ENCODE assay signal across 8 mouse cellular contexts in genomic region chr5:123140694-123141554, GRCm38 (mm10). TPM values are rescaled to one million over a fixed set of nuclear protein-coding genes. Genes with fewer than 3 reads are reported as not detected.
DNase-seq lines count a peak whose midpoint lies in the region; ATAC-seq and TF ChIP-seq lines count a peak whose summit lies in the region.

No protein-coding gene starts in this region.

- no peaks in the 10 kb centered on the region for H3K9me3 ChIP-seq in E14TG2a.4 (ENCODE audit: low read length)
- H3K9me3 ChIP-seq in forebrain, embryonic 11.5 days (ENCODE audit: control insufficient read depth, low read length), result no peaks in the 10 kb centered on the region
- H3K9me3 ChIP-seq in heart, embryonic 16.5 days (replicated peaks; ENCODE audit: control insufficient read depth, low read length), result no peaks in the 10 kb centered on the region
- no peaks in the 10 kb centered on the region for H3K9me3 ChIP-seq in liver, embryonic 13.5 days (replicated peaks)
- H3K9me3 ChIP-seq in stomach, embryonic 14.5 days (ENCODE audit: control insufficient read depth, low read depth, low read length), result no peaks in the 10 kb centered on the region

- peaks cover 26% of the 10 kb centered on the region for H3K36me3 ChIP-seq in E14TG2a.4 (ENCODE audit: insufficient read depth, low read length)
- H3K36me3 ChIP-seq in forebrain, embryonic 11.5 days (ENCODE audit: control insufficient read depth, insufficient read depth, low read length), result no peaks in the 10 kb centered on the region
- no peaks in the 10 kb centered on the region for H3K36me3 ChIP-seq in heart, embryonic 16.5 days (ENCODE audit: control insufficient read depth, insufficient read depth)
- H3K36me3 ChIP-seq in liver, embryonic 13.5 days, result peaks cover 26% of the 10 kb centered on the region
- peaks cover 6% of the 10 kb centered on the region; the same call in 1 of the 2 replicates for H3K36me3 ChIP-seq in stomach, embryonic 14.5 days (ENCODE audit: control insufficient read depth, insufficient read depth, low read length)

- TF ChIP-seq CTCF in E14TG2a.4 (conservative IDR thresholded peaks at IDR 0.05; ENCODE audit: low read length), result no peak

- peak overlapping the region; percentile 100 for H3K27ac ChIP-seq in forebrain, embryonic 11.5 days (ENCODE audit: low read depth, low read length)
- peak overlapping the region; percentile 100 for H3K27ac ChIP-seq in heart, embryonic 16.5 days (ENCODE audit: low read length)
- peak overlapping the region; percentile 100 for H3K27ac ChIP-seq in liver, embryonic 13.5 days
- H3K27ac ChIP-seq in stomach, embryonic 14.5 days (ENCODE audit: low read length), result peak overlapping the region; percentile 100

- peak overlapping the region; percentile 91 for H3K4me2 ChIP-seq in forebrain, embryonic 11.5 days (ENCODE audit: low read depth, low read length, severe bottlenecking)
- H3K4me2 ChIP-seq in heart, embryonic 16.5 days (ENCODE audit: low read depth, low read length), result peak overlapping the region; percentile 97
- H3K4me2 ChIP-seq in liver, embryonic 13.5 days, result peak overlapping the region; percentile 100
- peak overlapping the region; percentile 100 for H3K4me2 ChIP-seq in stomach, embryonic 14.5 days (replicated peaks; ENCODE audit: low read depth, low read length)

- DNase-seq in c-Kit-positive CD71-positive TER-119-negative erythroid progenitor cells, embryonic 14.5 days (ENCODE audit: low read depth), result peak; percentile 89
- DNase-seq in forebrain, embryonic 11.5 days (ENCODE audit: low spot score), result peak; percentile 94
- DNase-seq in kidney, postnatal 25 days, result peak; percentile 95 to 96
- peak; percentile 90 for DNase-seq in liver, embryonic 13.5 days
- peak; percentile 87 to 88 for DNase-seq in natural killer cell, adult 2 months (ENCODE audit: low spot score in 2 of 2)

- H3K4me3 ChIP-seq in E14TG2a.4 (replicated peaks; ENCODE audit: low read length), result peak overlapping the region; percentile 82
- peak overlapping the region; percentile 93 for H3K4me3 ChIP-seq in forebrain, embryonic 11.5 days (ENCODE audit: low read depth, low read length)
- peak overlapping the region; percentile 78 for H3K4me3 ChIP-seq in heart, embryonic 16.5 days (ENCODE audit: low read length)
- H3K4me3 ChIP-seq in liver, embryonic 13.5 days (replicated peaks), result peak overlapping the region; percentile 96
- H3K4me3 ChIP-seq in stomach, embryonic 14.5 days (ENCODE audit: low read depth, low read length), result peak overlapping the region; percentile 84

- H3K9ac ChIP-seq in forebrain, embryonic 11.5 days (ENCODE audit: low read length), result peak overlapping the region; percentile 99
- H3K9ac ChIP-seq in heart, embryonic 16.5 days (ENCODE audit: low read length), result peak overlapping the region; percentile 97
- peak overlapping the region; percentile 100 for H3K9ac ChIP-seq in liver, embryonic 13.5 days
- peak overlapping the region; percentile 98 for H3K9ac ChIP-seq in stomach, embryonic 14.5 days (replicated peaks; ENCODE audit: low read depth, low read length)

- under 1% methylated on average over 31 of the region's 31 CpGs for WGBS in forebrain, embryonic 11.5 days
- under 1% methylated on average over 31 of the region's 31 CpGs for WGBS in heart, embryonic 16.5 days
- under 1% methylated on average over 31 of the region's 31 CpGs for WGBS in liver, embryonic 13.5 days (ENCODE audit: insufficient replicate concordance)
- under 1% methylated on average over 31 of the region's 31 CpGs for WGBS in stomach, embryonic 14.5 days

- H3K4me1 ChIP-seq in E14TG2a.4 (replicated peaks; ENCODE audit: low read depth, low read length), result peaks cover 52% of the 10 kb centered on the region
- peaks cover 34% of the 10 kb centered on the region for H3K4me1 ChIP-seq in forebrain, embryonic 11.5 days (replicated peaks; ENCODE audit: control insufficient read depth, insufficient read depth, low read length)
- H3K4me1 ChIP-seq in heart, embryonic 16.5 days (ENCODE audit: control insufficient read depth, insufficient read depth, low read length), result peaks cover 47% of the 10 kb centered on the region
- H3K4me1 ChIP-seq in liver, embryonic 13.5 days (replicated peaks), result peaks cover 69% of the 10 kb centered on the region
- peaks cover 40% of the 10 kb centered on the region for H3K4me1 ChIP-seq in stomach, embryonic 14.5 days (ENCODE audit: control insufficient read depth, insufficient read depth, low read length)

- ATAC-seq in forebrain, embryonic 11.5 days (replicated peaks; ENCODE audit: low FRiP score), result peak; percentile 57
- peak; percentile 38 for ATAC-seq in heart, embryonic 16.5 days (replicated peaks; ENCODE audit: extremely low read depth, insufficient read depth, low FRiP score)
- peak; percentile 47 for ATAC-seq in liver, embryonic 13.5 days (ENCODE audit: low read depth)
- ATAC-seq in stomach, embryonic 14.5 days (ENCODE audit: insufficient number of reproducible peaks, insufficient read depth, low FRiP score, low read depth), result peak; percentile 42; the same call in 1 of the 2 replicates

- peaks cover 7% of the 10 kb centered on the region for H3K27me3 ChIP-seq in E14TG2a.4 (ENCODE audit: insufficient read depth, low read length)
- H3K27me3 ChIP-seq in forebrain, embryonic 11.5 days (ENCODE audit: control insufficient read depth, insufficient read depth, low read length), result no peaks in the 10 kb centered on the region
- H3K27me3 ChIP-seq in heart, embryonic 16.5 days (ENCODE audit: control insufficient read depth, insufficient read depth, low read length), result no peaks in the 10 kb centered on the region
- H3K27me3 ChIP-seq in liver, embryonic 13.5 days, result no peaks in the 10 kb centered on the region
- no peaks in the 10 kb centered on the region for H3K27me3 ChIP-seq in stomach, embryonic 14.5 days (ENCODE audit: control insufficient read depth, insufficient read depth, low read length)

RNA-seq across cellular contexts. Expression of gene Setd1b, which starts 1.1 kb away (rescaled TPM):
- 13.9 and 15.0 TPM in 2 replicates for polyA plus RNA-seq in forebrain, embryonic 11.5 days (2014; fragmentation: Nextera tagmentation; extraction: Ambion mirVana)
- polyA plus RNA-seq in heart, embryonic 16.5 days (2015; fragmentation: Nextera tagmentation; extraction: Ambion mirVana), result 6.0 and 6.5 TPM in 2 replicates
- polyA plus RNA-seq in liver, embryonic 13.5 days (2015; fragmentation: Nextera tagmentation; extraction: Ambion mirVana), result 3.4 and 3.8 TPM in 2 replicates
- polyA plus RNA-seq in stomach, embryonic 14.5 days (2014; fragmentation: Nextera tagmentation; extraction: Ambion mirVana), result 12.9 and 14.3 TPM in 2 replicates

RNA-seq across cellular contexts. Expression of gene Rhof, which starts 8.4 kb away (rescaled TPM):
- 1.2 and 1.9 TPM in 2 replicates for polyA plus RNA-seq in forebrain, embryonic 11.5 days (2014; fragmentation: Nextera tagmentation; extraction: Ambion mirVana)
- 2.2 and 2.4 TPM in 2 replicates for polyA plus RNA-seq in heart, embryonic 16.5 days (2015; fragmentation: Nextera tagmentation; extraction: Ambion mirVana)
- 2.5 and 3.4 TPM in 2 replicates for polyA plus RNA-seq in liver, embryonic 13.5 days (2015; fragmentation: Nextera tagmentation; extraction: Ambion mirVana)
- 2.0 and 2.3 TPM in 2 replicates for polyA plus RNA-seq in stomach, embryonic 14.5 days (2014; fragmentation: Nextera tagmentation; extraction: Ambion mirVana)

RNA-seq across cellular contexts. Expression of gene Psmd9, which starts 28.3 kb away (rescaled TPM):
- 68.5 and 77.8 TPM in 2 replicates for polyA plus RNA-seq in forebrain, embryonic 11.5 days (2014; fragmentation: Nextera tagmentation; extraction: Ambion mirVana)
- 60.0 and 63.8 TPM in 2 replicates for polyA plus RNA-seq in heart, embryonic 16.5 days (2015; fragmentation: Nextera tagmentation; extraction: Ambion mirVana)
- 76.0 and 76.3 TPM in 2 replicates for polyA plus RNA-seq in liver, embryonic 13.5 days (2015; fragmentation: Nextera tagmentation; extraction: Ambion mirVana)
- polyA plus RNA-seq in stomach, embryonic 14.5 days (2014; fragmentation: Nextera tagmentation; extraction: Ambion mirVana), result 72.8 and 82.3 TPM in 2 replicates

RNA-seq across cellular contexts. Expression of gene Hpd, which starts 41.6 kb away (rescaled TPM):
- not detected in 2 replicates for polyA plus RNA-seq in forebrain, embryonic 11.5 days (2014; fragmentation: Nextera tagmentation; extraction: Ambion mirVana)
- 0.20 and 0.46 TPM in 2 replicates for polyA plus RNA-seq in heart, embryonic 16.5 days (2015; fragmentation: Nextera tagmentation; extraction: Ambion mirVana)
- polyA plus RNA-seq in liver, embryonic 13.5 days (2015; fragmentation: Nextera tagmentation; extraction: Ambion mirVana), result 12.4 and 15.2 TPM in 2 replicates
- 0.36 TPM in 1 of 2 replicates, not detected in the other for polyA plus RNA-seq in stomach, embryonic 14.5 days (2014; fragmentation: Nextera tagmentation; extraction: Ambion mirVana)

Comparison
In these comparisons a context has a peak if more than half of its experiments do, and no peak if none do; other contexts are left out.
1. Peak in every context shown above with its lines: DNase-seq, ATAC-seq, H3K4me3 ChIP-seq and H3K27ac ChIP-seq.